Mouse (Mus musculus): ENCODE results near the gene Bmp15.

Bmp15 gene

DNA sequence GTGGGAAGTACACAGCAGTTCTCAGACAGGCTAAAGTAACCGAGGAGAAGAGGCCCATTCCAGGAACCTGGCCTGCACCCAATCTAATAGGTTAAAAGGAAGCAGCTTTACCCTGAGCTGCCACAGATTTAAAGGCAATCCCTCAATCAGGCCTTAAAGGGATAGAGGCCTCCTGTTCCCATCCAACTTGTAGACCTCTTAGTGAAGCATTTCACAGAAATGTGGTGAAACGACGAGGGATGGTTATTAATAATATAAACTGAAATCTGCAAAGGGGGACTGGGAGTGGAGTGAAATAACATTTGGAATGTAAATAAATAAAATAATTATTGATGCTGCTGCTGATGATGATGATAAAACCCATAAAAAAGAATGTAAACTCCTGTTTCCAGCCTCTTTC is at the start of gene Bmp15:
Bmp15 (minus strand) TSS at position 101 of the 400 bp plus-strand sequence.
- no peak for DNase-seq (ENCODE audit: low read depth, low spot score)

DNA sequence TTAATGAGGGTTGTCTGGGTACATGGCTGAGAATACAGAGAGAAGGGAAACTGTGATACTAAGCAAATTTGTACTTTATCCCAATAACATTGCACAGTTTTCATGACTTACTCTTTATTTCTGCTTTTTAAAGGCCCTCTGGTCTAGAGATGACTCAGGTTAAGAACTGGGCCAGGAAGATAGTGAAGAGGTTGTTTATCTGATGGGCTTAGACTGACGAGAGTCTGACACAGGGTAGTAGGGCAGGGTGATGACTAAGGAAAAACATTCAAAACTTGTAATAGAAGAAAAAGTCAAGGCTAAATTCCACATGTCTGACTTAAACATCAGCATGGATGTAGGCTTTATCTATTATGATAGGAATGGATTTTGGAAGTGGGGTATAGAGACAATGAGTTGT is 48.3 kb upstream of the Bmp15 start:
- no peak for DNase-seq (ENCODE audit: low read depth, low spot score)

- no peak for DNase-seq (ENCODE audit: low read depth, low spot score)
Observed at GRCm38 (mm10) chrX:6357503-6358114, 37.1 kb upstream of the Bmp15 start.

DNA sequence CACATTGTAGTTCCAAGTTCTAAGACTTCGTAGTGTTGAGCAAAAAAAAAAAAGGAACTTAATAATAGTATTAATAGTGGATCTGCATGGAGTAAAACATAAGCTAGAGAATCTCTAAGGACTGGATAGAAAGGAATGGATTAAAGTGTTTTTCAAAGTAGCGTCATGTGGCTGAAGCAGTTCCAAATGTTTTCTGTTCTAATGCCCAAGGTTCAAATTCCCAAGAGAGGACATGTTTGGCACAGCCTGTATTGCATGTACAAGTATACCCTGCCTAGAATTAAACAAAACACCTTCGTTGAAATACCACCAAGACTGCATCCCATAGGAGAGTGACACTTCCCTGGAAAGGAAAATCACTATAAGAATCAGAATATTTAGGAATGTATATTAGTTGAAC is 36.4 kb upstream of the Bmp15 start:
- no peak for DNase-seq (ENCODE audit: low read depth, low spot score)

GRCm38 (mm10) chrX:6345273-6345959 is 24.9 kb upstream of the Bmp15 start:
- DNase-seq (ENCODE audit: low read depth, low spot score): no peak

GRCm38 (mm10) chrX:6324056-6324455 is 3.5 kb upstream of the Bmp15 start:
- no peak for DNase-seq (ENCODE audit: low read depth, low spot score)

DNA sequence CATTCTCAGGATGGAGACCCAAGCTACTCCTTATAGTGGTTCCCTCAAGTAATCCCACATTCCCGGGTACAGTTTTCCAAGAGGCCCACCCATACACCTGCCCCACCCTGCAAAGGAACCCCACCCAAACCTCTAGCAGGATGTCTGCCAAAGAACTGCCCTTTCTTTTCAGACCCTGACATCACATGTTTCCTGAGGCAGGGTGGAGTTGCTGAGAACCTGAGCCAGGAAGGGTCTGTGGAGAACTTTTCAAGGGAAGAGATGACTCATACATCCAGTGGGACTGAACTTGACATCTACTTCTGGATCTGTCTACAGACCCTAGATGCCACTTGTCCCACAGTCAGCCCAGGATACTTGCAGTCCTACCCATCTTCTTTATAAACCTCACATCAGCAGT is 2.8 kb downstream of the Bmp15 start:
- no peak for DNase-seq (ENCODE audit: low read depth, low spot score)

Data from retina, postnatal 7 days (tissue).